Mouse (Mus musculus) left cerebral cortex, adult 11 months (tissue): ENCODE measurements around the gene Scamp2.

Experiments used
- DNase-seq: peaks from one replicate; pipeline ENCODE4 v3.0.0; 2022; ENCODE audit warnings: low spot score

The Scamp2 gene

DNA sequence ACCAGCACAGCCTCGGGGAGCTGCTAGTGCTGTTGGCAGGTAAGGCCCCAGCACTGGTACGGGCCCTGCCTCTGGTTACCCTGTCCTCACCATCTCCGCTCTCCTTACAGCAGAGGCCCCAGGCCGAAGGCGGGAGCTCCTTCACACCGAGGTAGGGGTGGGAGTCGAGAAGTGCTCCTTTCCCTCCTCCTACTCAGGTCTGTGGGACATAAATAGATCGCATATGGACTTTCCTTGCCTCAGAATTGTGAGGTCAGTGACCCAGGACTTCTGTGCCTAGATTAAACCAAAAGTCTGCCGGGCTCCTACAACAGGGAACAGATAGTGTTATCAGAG is 33.4 kb downstream of the Scamp2 start:
- DNase-seq: no peak

GRCm38 (mm10) chr9:57597265-57597664 is 36.5 kb downstream of the Scamp2 start:
- DNase-seq: no peak

- no peak for DNase-seq
These were observed 37.2 kb downstream of the Scamp2 start for GRCm38 (mm10) chr9:57597929-57598382.

DNA sequence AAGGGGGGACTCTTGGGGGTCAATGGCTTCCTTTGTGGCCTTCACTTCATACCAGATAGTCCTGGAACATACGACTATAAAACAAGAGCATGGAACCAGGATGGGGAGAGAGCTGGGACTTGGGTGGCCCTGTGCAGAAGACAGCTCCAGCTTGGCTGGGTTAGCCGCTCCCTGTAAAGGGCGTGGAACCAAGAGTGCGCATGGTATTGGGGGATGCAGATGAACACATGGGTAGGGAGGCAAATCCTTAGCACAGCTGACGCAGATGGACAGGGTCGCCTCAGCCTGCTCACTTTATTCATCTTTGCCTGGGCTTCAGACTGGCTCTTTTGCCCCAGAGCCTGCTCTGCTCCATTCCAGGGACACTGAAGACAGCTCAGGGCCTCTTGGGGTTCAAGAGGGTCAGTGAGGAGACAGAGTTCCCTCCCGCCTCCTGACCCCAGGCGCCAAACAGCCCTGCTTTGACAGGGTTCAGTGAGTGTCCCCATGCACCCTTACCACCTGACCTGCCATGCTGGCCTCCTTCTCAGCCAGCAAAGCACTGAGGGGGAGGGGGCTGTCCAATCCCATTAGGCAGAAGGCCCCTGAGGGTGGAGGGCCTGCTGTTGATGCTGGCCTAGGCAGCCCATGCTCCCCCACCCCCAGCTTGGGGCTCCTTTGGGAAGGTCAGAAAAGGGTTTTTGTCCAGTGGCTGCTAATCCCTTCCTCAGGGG is 38.3 kb downstream of the Scamp2 start:
- DNase-seq: no peak

- DNase-seq: no peak
These were observed 40.0 kb downstream of the Scamp2 start for GRCm38 (mm10) chr9:57600620-57601352.

- DNase-seq: peak; percentile 58
These were observed 40.6 kb downstream of the Scamp2 start for GRCm38 (mm10) chr9:57601353-57601706.

- no peak for DNase-seq
These were observed 41.4 kb downstream of the Scamp2 start for GRCm38 (mm10) chr9:57602098-57602497.

GRCm38 (mm10) chr9:57604875-57605274 is 44.1 kb downstream of the Scamp2 start:
- DNase-seq: no peak

DNA sequence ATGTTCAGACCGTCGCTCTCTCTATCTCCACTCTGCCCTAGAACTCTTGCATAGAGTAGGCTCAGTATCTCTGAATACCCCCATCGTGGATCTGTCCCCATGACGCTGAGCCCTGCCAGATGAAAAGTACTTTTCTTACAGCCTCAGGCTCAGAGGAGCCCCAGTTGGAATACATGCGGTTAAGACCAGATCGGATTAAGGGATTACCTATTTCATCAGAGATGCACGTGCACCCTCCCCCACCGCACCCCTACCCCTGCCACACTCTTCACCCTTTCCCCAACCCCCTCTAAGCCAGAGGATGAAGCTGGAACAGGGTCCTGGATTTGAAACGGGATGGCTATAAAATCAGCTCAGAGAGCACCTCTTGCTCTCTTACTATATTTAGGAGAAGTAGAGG is 44.8 kb downstream of the Scamp2 start:
- no peak for DNase-seq

GRCm38 (mm10) chr9:57606139-57606851 is 45.6 kb downstream of the Scamp2 start, which contains the start of gene Cplx3:
Gene Cplx3, minus strand, starts transcription at chr9:57606281.
- no peak for DNase-seq

GRCm38 (mm10) chr9:57609803-57610202 is 49.1 kb downstream of the Scamp2 start:
- no peak for DNase-seq

DNA sequence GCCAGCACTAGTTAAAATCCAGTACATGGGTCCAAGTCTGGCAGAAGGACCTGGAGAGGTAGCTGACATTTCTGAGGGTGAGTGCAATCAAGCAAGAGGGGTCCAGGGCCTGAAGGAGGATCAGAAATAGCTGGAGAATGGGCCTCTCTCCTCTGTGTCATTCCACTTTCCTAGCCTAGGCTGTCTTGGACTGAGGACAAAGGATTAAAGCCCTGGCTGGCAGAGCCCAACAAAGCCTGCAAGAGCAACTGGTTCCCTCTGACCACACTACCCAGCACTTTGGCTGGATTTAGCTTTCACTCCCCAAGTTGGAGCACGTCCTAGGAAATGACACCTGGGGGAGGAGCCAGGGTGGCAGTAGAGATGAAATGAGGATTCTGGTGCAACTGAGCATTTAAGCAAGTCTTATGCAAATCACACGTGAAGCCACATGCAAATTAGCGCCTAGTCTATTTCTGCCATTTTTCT is 49.6 kb downstream of the Scamp2 start:
- no peak for DNase-seq

DNA sequence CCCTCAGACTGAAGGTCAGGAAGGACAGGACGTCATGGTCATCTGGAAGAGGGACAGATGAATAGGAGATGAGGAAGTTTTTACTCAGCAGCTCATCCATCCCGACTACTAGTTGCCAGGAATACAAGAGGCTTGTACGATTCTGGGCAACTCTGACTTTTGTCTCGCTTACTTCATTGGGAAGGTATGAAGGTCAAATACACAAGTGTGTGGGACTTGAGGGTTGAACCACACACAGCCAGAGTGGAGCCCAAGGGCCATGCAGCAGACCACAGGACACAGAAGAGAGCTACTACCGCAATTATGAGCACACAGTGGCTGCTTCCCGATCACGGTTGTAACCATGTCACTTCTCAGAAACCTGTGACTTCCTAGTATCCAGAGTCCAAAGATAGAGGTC is 51.8 kb downstream of the Scamp2 start:
- DNase-seq: no peak

GRCm38 (mm10) chr9:57613975-57614374 is 53.2 kb downstream of the Scamp2 start:
- DNase-seq: no peak

- DNase-seq: no peak
These were observed 54.0 kb downstream of the Scamp2 start for GRCm38 (mm10) chr9:57614786-57615185.

DNA sequence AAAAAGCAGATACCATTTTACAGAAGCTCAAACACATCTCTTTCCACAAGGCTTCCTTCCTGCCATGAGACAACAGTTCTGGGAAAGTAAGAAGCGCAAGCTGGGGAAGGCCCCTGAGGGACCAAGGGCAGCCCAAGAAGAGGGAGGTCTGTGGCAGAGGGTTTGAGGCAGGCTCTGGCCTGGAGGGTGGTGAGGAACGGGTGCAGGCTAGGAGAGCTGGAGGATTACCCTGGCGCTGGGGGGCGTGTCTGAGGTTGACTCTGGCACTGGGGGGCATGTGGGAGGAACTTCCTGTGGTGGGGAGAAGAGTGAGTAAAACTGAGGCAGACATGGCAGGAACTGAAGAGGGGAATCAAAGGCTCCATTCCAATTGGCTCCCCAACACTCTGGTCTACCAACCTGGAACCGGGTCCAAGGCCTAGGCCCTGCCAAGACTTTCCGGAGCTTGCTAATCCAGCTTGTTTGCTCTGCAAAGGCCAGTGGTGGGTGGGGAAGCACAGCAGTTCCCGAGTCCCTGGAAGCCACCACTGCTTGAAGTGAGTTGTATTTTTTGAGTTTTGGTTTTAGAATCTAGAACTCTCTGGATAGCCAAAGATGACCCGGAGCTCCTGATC is 56.9 kb downstream of the Scamp2 start:
- DNase-seq: no peak

DNA sequence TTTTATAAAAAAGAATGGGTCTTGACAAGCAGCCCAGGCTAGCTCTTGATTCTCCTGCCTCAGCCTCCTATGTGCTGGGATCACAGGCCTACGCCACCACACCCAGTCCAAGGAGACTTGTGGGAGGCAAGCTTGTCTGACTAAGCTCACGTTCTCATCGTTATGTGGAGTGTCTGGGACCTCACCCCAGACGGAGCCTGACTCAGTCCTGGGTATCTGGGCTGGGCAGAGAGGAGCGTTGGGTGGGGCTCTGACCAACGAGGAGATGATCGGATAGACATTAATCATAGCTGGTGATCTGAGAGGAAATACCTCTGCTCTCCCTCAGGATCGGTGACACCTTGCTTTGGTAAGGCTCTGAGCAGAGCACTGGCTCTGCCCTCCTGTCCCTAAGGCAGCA is 58.1 kb downstream of the Scamp2 start:
- no peak for DNase-seq

GRCm38 (mm10) chr9:57620674-57621073 is 59.9 kb downstream of the Scamp2 start, which contains the start of gene Lman1l:
Gene Lman1l, minus strand, starts transcription at chr9:57620774.
- DNase-seq: no peak

- DNase-seq: no peak
These were observed 63.6 kb downstream of the Scamp2 start for GRCm38 (mm10) chr9:57624295-57624694.

DNA sequence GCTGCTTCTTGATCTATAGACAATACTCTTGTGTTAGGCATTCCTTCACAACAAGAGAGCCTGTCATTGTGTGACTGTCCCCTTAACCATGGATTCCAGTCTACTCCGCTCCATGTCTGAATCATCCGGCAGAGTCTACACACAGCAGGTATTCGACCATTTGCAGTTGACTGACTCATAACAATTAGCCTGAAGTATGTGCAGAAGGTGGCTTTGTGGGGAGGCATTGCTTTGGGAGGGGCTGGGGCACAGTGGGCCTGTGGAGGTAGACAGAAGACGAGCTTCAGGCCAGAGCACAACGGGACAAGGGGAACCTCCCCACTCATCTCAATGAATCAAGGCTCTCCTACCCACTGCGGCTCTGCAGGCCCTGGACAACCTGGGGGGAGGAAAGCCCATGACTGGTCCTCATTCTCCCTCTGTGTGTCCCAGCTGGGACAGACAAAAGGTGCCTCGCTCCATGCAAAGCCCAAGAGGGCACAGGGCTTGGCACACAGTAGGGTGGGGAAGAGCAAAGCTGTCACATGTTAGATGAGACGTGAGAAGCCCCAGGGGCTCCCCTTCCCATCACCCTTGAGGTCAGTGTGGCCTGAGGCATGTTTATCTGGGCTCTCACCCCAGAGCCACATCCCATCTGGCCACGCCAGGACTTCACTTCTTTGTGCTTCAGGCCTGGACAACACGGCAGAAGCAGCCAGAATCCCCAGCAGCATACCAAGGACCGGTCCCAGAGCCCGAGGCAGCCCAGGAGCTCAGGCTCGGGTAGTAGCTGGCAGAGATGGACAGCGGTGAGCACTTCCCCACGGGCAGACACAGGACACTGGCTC is 65.1 kb downstream of the Scamp2 start:
- no peak for DNase-seq

DNA sequence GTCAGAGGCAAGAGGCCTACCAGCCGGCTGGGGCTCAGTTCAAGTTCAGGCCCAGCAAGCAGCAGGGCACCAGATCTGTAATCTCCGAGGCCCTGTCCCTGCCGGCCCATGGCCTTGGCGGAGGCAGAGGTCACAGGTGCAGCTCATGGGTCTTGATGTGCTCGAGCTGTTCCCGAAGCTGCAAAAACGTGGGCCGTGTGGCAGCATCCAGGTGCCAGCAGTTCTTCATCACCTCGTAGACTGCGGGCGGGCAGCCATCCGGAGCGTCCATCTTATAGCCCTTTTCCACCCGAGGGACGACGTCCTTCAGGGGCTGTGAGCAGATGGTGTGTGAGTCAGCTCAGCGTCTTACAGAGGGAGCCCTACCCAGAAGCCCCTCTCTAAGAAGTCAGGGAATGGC is 66.4 kb downstream of the Scamp2 start:
- no peak for DNase-seq

GRCm38 (mm10) chr9:57627892-57628291 is 67.1 kb downstream of the Scamp2 start:
- no peak for DNase-seq
